Mouse (Mus musculus) testis, adult 2 months (tissue): ENCODE measurements around the gene Aebp2. TPM values are rescaled to one million over a fixed set of nuclear protein-coding genes. Genes with fewer than 3 reads are reported as not detected.

ENCODE experiments used
- H3K27ac ChIP-seq: fragments of 200-500 bp; 2 replicates; pipeline ENCODE4 v1.5.1; 2012; ENCODE audit warnings: low read depth, low read length; ENCODE audit not compliant: control insufficient read depth, insufficient read depth
- H3K27me3 ChIP-seq: fragments of 200-500 bp; 2 replicates; pipeline ENCODE4 v1.6.1; 2012; ENCODE audit warnings: mild to moderate bottlenecking, low read length, moderate library complexity; ENCODE audit not compliant: control insufficient read depth, insufficient read depth
- H3K36me3 ChIP-seq: fragments of 200-500 bp; 2 replicates; pipeline ENCODE4 v1.6.1; 2012; ENCODE audit warnings: mild to moderate bottlenecking, low read length; ENCODE audit not compliant: control insufficient read depth, insufficient read depth
- H3K4me1 ChIP-seq: fragments of 200-500 bp; 2 replicates; pipeline ENCODE4 v1.6.1; 2012; ENCODE audit warnings: low read length; ENCODE audit not compliant: control insufficient read depth, insufficient read depth
- H3K4me3 ChIP-seq: fragments of 200-500 bp; 2 replicates; pipeline ENCODE4 v1.5.1; 2012; ENCODE audit warnings: low read depth, mild to moderate bottlenecking, low read length, moderate library complexity, mixed read lengths; ENCODE audit not compliant: control insufficient read depth
- CTCF ChIP-seq: fragments of 200-500 bp; IDR thresholded peaks from 2 replicates; pipeline ENCODE4 v1.5.1; 2012; ENCODE audit warnings: low read depth, mild to moderate bottlenecking, inconsistent platforms, low read length, moderate library complexity; ENCODE audit not compliant: control insufficient read depth, insufficient read depth, insufficient replicate concordance
- POLR2A ChIP-seq: fragments of 200-500 bp; IDR thresholded peaks from 2 replicates; pipeline ENCODE4 v1.6.1; 2012; ENCODE audit warnings: low read depth, mild to moderate bottlenecking, inconsistent platforms, low read length, moderate library complexity; ENCODE audit not compliant: control insufficient read depth
- polyA plus RNA-seq: library from polyadenylated mRNA; depleted of rRNA; stranded (reverse); fragments of >200 nt; gene quantifications from 2 replicates; pipeline ENCODE4 v1.2.3, GENCODE M21; 2012; rRNA removed

Gene Aebp2
- polyA plus RNA-seq, 1 experiment: 18.4 TPM

DNA sequence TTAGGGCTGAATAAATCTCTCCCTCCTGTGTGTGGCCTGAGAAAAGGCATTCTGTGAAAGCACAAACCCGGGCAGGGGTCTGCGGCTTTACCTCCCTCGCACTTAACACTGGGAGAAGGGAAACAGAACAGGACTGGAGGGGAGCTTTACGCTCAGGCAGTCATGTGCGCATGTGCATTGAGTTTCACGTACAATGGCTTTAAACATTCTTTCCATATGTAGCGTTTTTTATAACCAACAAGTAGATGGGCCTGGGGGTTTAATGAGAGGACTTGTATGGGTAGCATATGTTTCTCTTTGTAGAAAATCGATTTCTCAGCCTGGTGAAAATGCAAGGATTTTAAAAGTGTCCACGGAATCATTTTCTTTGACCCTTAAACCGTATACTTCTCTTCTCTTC, 82.7 kb downstream of the Aebp2 start:
- TF ChIP-seq CTCF: no peak
- TF ChIP-seq POLR2A: no peak
- H3K4me1 ChIP-seq: peaks cover 9% of the 10 kb centered on the region
- no peaks in the 10 kb centered on the region for H3K27me3 ChIP-seq
- H3K4me3 ChIP-seq: no peak overlapping the region
- no peak overlapping the region for H3K27ac ChIP-seq
- H3K36me3 ChIP-seq: no peaks in the 10 kb centered on the region

DNA sequence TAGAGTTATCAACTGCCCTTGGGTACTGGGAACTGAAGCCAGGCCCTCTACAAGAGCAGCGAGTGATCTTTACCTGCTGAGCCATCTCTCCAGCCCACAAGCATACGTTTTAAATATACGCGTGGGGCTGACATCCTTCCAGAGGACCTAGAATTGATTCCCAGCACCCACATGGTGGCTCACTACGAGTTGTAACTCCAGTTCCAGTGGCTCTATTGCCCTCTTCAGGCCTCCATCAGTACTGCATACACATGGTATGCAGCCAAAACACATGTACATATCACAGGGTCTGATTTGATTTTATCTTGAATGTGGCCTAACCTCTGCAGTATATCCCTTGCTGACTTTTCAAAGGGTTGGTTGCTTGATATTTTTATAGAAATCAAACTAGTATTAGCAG, 83.6 kb downstream of the Aebp2 start:
- H3K4me1 ChIP-seq: peaks cover 9% of the 10 kb centered on the region
- H3K27me3 ChIP-seq: no peaks in the 10 kb centered on the region
- no peaks in the 10 kb centered on the region for H3K36me3 ChIP-seq
- TF ChIP-seq CTCF: no peak
- TF ChIP-seq POLR2A: no peak
- H3K4me3 ChIP-seq: no peak overlapping the region
- H3K27ac ChIP-seq: no peak overlapping the region

GRCm38 (mm10) chr6:140708059-140708458, 85.6 kb downstream of the Aebp2 start:
- no peak overlapping the region for H3K27ac ChIP-seq
- H3K36me3 ChIP-seq: no peaks in the 10 kb centered on the region
- H3K4me1 ChIP-seq: no peaks in the 10 kb centered on the region

GRCm38 (mm10) chr6:140709415-140710107, 87.1 kb downstream of the Aebp2 start:
- no peak overlapping the region for H3K27ac ChIP-seq
- H3K4me1 ChIP-seq: no peaks in the 10 kb centered on the region
- H3K27me3 ChIP-seq: no peaks in the 10 kb centered on the region
- no peak overlapping the region for H3K4me3 ChIP-seq
- no peaks in the 10 kb centered on the region for H3K36me3 ChIP-seq
- no peak for TF ChIP-seq POLR2A

More at GRCm38 (mm10) chr6:140708059-140708458, 85.6 kb downstream of the Aebp2 start:
- Histone ChIP-seq H3K27me3 (no peaks in the 10 kb centered on the region), H3K4me3 (no peak overlapping the region)
- TF ChIP-seq POLR2A (no peak), CTCF (no peak)

DNA sequence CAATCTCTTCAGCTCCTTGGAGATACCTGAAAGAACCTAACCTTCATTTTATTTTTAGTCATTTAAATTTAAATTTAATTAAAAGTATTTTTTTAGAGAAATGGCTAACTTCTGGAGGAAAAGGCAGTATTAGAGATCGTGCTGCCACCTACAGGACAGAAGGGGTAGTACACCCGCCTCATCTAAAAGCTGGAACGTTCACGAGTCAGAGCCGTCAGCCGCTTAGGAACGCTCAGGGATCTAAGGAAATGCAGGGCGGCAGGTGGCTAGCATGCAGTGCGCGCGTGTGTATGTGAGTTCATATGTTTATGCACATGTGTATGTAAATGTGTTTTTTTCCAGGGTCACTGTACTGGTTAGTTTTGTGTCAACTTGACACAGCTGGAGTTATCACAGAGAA, 90.3 kb downstream of the Aebp2 start:
- Histone ChIP-seq H3K27me3 (no peaks in the 10 kb centered on the region), H3K4me3 (no peak overlapping the region), H3K4me1 (no peaks in the 10 kb centered on the region), H3K36me3 (no peaks in the 10 kb centered on the region), H3K27ac (no peak overlapping the region)
- TF ChIP-seq POLR2A (no peak), CTCF (peak; percentile 90; the same call in 1 of the 2 replicates)

GRCm38 (mm10) chr6:140714905-140715365, 92.5 kb downstream of the Aebp2 start:
- no peak overlapping the region for H3K27ac ChIP-seq
- no peaks in the 10 kb centered on the region for H3K4me1 ChIP-seq
- H3K4me3 ChIP-seq: no peak overlapping the region
- no peaks in the 10 kb centered on the region for H3K27me3 ChIP-seq
- no peaks in the 10 kb centered on the region for H3K36me3 ChIP-seq
- TF ChIP-seq CTCF (peak; percentile 85; the same call in 1 of the 2 replicates), POLR2A (no peak)

- H3K4me1 ChIP-seq: no peaks in the 10 kb centered on the region
- TF ChIP-seq CTCF: no peak
- TF ChIP-seq POLR2A: no peak
- no peaks in the 10 kb centered on the region for H3K36me3 ChIP-seq
- H3K27me3 ChIP-seq: no peaks in the 10 kb centered on the region
- no peak overlapping the region for H3K4me3 ChIP-seq
- H3K27ac ChIP-seq: no peak overlapping the region
Measured at GRCm38 (mm10) chr6:140722058-140722457, 99.6 kb downstream of the Aebp2 start.

Other genes with a start within 250 kb of the Aebp2 start
- 54.8 and 56.6 TPM in 2 replicates for gene Plekha5, start 198.6 kb upstream of the Aebp2 start, polyA plus RNA-seq
- not detected in 2 replicates for gene Gm11077, start 106.6 kb downstream of the Aebp2 start, polyA plus RNA-seq